33 mouse cellular contexts compared by ENCODE assay signal in genomic region chr4:43942421-43942820, GRCm38 (mm10). TPM values are rescaled to one million over a fixed set of nuclear protein-coding genes. Genes with fewer than 3 reads are reported as not detected.
DNase-seq lines count a peak whose midpoint lies in the region; ATAC-seq and TF ChIP-seq lines count a peak whose summit lies in the region.
"Had no signal": no experiment of that assay in that cellular context is flagged by ENCODE, and none has a peak within 500 bp of the region (broad histone marks: within the 10 kb centered on the region; RNA-seq: fewer than 3 reads in every experiment).

No protein-coding gene starts in this region.

- ATAC-seq in hindbrain, embryonic 14.5 days (ENCODE audit: low FRiP score) = no peak
- ATAC-seq in embryonic facial prominence, embryonic 15.5 days (ENCODE audit: insufficient number of reproducible peaks, low FRiP score, low TSS enrichment, low read depth) = peak; percentile 51; the same call in 1 of the 2 replicates
- ATAC-seq: forebrain, embryonic 13.5 days; forebrain, embryonic 16.5 days; hindbrain, embryonic 16.5 days; intestine, embryonic 15.5 days; Patski had no signal

- peak overlapping the region; percentile 5; the same call in 1 of the 2 replicates for H3K27ac ChIP-seq in hindbrain, embryonic 10.5 days
- H3K27ac ChIP-seq in hindbrain, embryonic 14.5 days = no peak overlapping the region
- no peak overlapping the region for H3K27ac ChIP-seq in ES-Bruce4 (ENCODE audit: insufficient read depth, low read length)
- no peak overlapping the region for H3K27ac ChIP-seq in embryonic facial prominence, embryonic 15.5 days (replicated peaks)
- H3K27ac ChIP-seq: embryonic facial prominence, embryonic 13.5 days; forebrain, embryonic 13.5 days; heart, embryonic 13.5 days; hindbrain, embryonic 12.5 days; intestine, embryonic 15.5 days had no signal

- TF ChIP-seq CTCF in ES-Bruce4 (IDR thresholded peaks at IDR 0.05; ENCODE audit: low read depth, low read length) = no peak

- no peak overlapping the region for H3K4me3 ChIP-seq in hindbrain, embryonic 10.5 days
- no peak overlapping the region for H3K4me3 ChIP-seq in hindbrain, embryonic 14.5 days (replicated peaks; ENCODE audit: low read length)
- peak overlapping the region; percentile 44 for H3K4me3 ChIP-seq in ES-Bruce4 (ENCODE audit: low read depth, low read length)
- no peak overlapping the region for H3K4me3 ChIP-seq in embryonic facial prominence, embryonic 15.5 days (replicated peaks)
- H3K4me3 ChIP-seq: embryonic facial prominence, embryonic 13.5 days; forebrain, embryonic 10.5 days; forebrain, embryonic 13.5 days; heart, embryonic 13.5 days; hindbrain, embryonic 12.5 days; intestine, embryonic 15.5 days had no signal

- no peak overlapping the region for H3K9ac ChIP-seq in hindbrain, embryonic 14.5 days
- H3K9ac ChIP-seq in ES-Bruce4 (ENCODE audit: low read depth, poor library complexity, severe bottlenecking) = no peak overlapping the region
- H3K9ac ChIP-seq in embryonic facial prominence, embryonic 15.5 days = no peak overlapping the region
- H3K9ac ChIP-seq: embryonic facial prominence, embryonic 13.5 days; forebrain, embryonic 13.5 days; heart, embryonic 13.5 days; hindbrain, embryonic 12.5 days; intestine, embryonic 15.5 days had no signal

- H3K4me2 ChIP-seq in hindbrain, embryonic 14.5 days (replicated peaks) = no peak overlapping the region
- H3K4me2 ChIP-seq in embryonic facial prominence, embryonic 15.5 days (replicated peaks) = no peak overlapping the region
- H3K4me2 ChIP-seq: embryonic facial prominence, embryonic 13.5 days; forebrain, embryonic 13.5 days; heart, embryonic 13.5 days; hindbrain, embryonic 12.5 days; intestine, embryonic 15.5 days had no signal

- peaks cover 72% of the 10 kb centered on the region for H3K36me3 ChIP-seq in hindbrain, embryonic 10.5 days
- peaks cover 59% of the 10 kb centered on the region for H3K36me3 ChIP-seq in hindbrain, embryonic 14.5 days (replicated peaks; ENCODE audit: control insufficient read depth, insufficient read depth)
- no peaks in the 10 kb centered on the region for H3K36me3 ChIP-seq in ES-Bruce4 (ENCODE audit: control insufficient read depth, insufficient read depth, low read length, poor library complexity, severe bottlenecking)
- H3K36me3 ChIP-seq in embryonic facial prominence, embryonic 15.5 days = peaks cover 32% of the 10 kb centered on the region
- H3K36me3 ChIP-seq: G1E; intestine, embryonic 15.5 days had no signal

- 91% methylated on average over 8 of the region's 8 CpGs for WGBS in hindbrain, embryonic 10.5 days
- 91% methylated on average over 8 of the region's 8 CpGs for WGBS in hindbrain, embryonic 14.5 days
- WGBS in embryonic facial prominence, embryonic 15.5 days = 86% methylated on average over 8 of the region's 8 CpGs

- H3K4me1 ChIP-seq in hindbrain, embryonic 10.5 days (replicated peaks) = 0 out of 2 replicates have a peak, but pooled peaks cover 6% of the 10 kb centered on the region
- H3K4me1 ChIP-seq in hindbrain, embryonic 14.5 days (replicated peaks; ENCODE audit: control insufficient read depth, insufficient read depth, low read length) = no peaks in the 10 kb centered on the region
- H3K4me1 ChIP-seq in ES-Bruce4 (ENCODE audit: control insufficient read depth, insufficient read depth, low read length) = no peaks in the 10 kb centered on the region
- no peaks in the 10 kb centered on the region for H3K4me1 ChIP-seq in embryonic facial prominence, embryonic 15.5 days
- H3K4me1 ChIP-seq: embryonic facial prominence, embryonic 13.5 days; forebrain, embryonic 13.5 days; heart, embryonic 13.5 days; hindbrain, embryonic 12.5 days; intestine, embryonic 15.5 days had no signal

- TF ChIP-seq POLR2A in ES-Bruce4 (IDR thresholded peaks at IDR 0.05; ENCODE audit: insufficient read depth, low read length) = no peak

- no peak for TF ChIP-seq EP300 in ES-Bruce4 (IDR thresholded peaks at IDR 0.05; ENCODE audit: insufficient read depth, low read depth, low read length)

- no peaks in the 10 kb centered on the region for H3K9me3 ChIP-seq in hindbrain, embryonic 10.5 days
- no peaks in the 10 kb centered on the region for H3K9me3 ChIP-seq in hindbrain, embryonic 14.5 days (ENCODE audit: control insufficient read depth, low read length)
- H3K9me3 ChIP-seq in ES-Bruce4 (replicated peaks; ENCODE audit: control insufficient read depth, insufficient read depth, low read length, poor library complexity, severe bottlenecking) = no peaks in the 10 kb centered on the region
- H3K9me3 ChIP-seq in embryonic facial prominence, embryonic 15.5 days (replicated peaks) = no peaks in the 10 kb centered on the region
- H3K9me3 ChIP-seq: embryonic facial prominence, embryonic 13.5 days; forebrain, embryonic 10.5 days; forebrain, embryonic 13.5 days; G1E; heart, embryonic 13.5 days; hindbrain, embryonic 12.5 days; intestine, embryonic 15.5 days had no signal

- no peaks in the 10 kb centered on the region for H3K27me3 ChIP-seq in hindbrain, embryonic 10.5 days (ENCODE audit: insufficient read depth, poor library complexity, severe bottlenecking)
- H3K27me3 ChIP-seq in hindbrain, embryonic 14.5 days (ENCODE audit: control insufficient read depth, insufficient read depth, low read length) = no peaks in the 10 kb centered on the region
- H3K27me3 ChIP-seq in ES-Bruce4 (ENCODE audit: control insufficient read depth, insufficient read depth, low read length, poor library complexity, severe bottlenecking) = no peaks in the 10 kb centered on the region
- no peaks in the 10 kb centered on the region for H3K27me3 ChIP-seq in embryonic facial prominence, embryonic 15.5 days
- H3K27me3 ChIP-seq: CH12.LX; embryonic facial prominence, embryonic 13.5 days; forebrain, embryonic 13.5 days; heart, embryonic 13.5 days; hindbrain, embryonic 12.5 days; intestine, embryonic 15.5 days; Patski had no signal

- no peak for DNase-seq in hindbrain, embryonic 10.5 days (ENCODE audit: low spot score)
- no peak for DNase-seq in hindbrain, embryonic 14.5 days (ENCODE audit: low spot score)
- no peak for DNase-seq in gastrocnemius, postnatal 4 days (ENCODE audit: low spot score in 2 of 2)
- no peak for DNase-seq in right cerebral cortex, postnatal 36 days (ENCODE audit: low spot score in 2 of 2)
- DNase-seq: adrenal gland, postnatal 14 days; B cell, adult 2 months; cerebellum, adult 11 months; cerebellum, adult 2 months; cerebellum, adult 9-11 months; cerebellum, postnatal 25 days; gastrocnemius, postnatal 10 days; gastrocnemius, postnatal 36 days; heart, adult 18-20 months; heart, postnatal 14 days; heart, postnatal 4 days; kidney, adult 11 months had no signal

RNA-seq across cellular contexts. Expression of gene Glipr2, which starts 14.8 kb away (rescaled TPM):
- 70.2 and 84.9 TPM in 2 replicates for polyA plus RNA-seq in hindbrain, embryonic 10.5 days (2016; fragmentation: Nextera tagmentation; extraction: Ambion mirVana)
- polyA plus RNA-seq in hindbrain, embryonic 14.5 days (2014; fragmentation: Nextera tagmentation; extraction: Ambion mirVana) = 41.4 and 43.3 TPM in 2 replicates
- polyA plus RNA-seq in ES-Bruce4 (2011; ENCODE audit: insufficient read depth, insufficient read length, low read depth, missing spikeins) = 155 and 156 TPM in 2 replicates
- polyA plus RNA-seq in embryonic facial prominence, embryonic 15.5 days (2015; fragmentation: Nextera tagmentation; extraction: Ambion mirVana) = 84.4 and 102 TPM in 2 replicates
- total RNA-seq in gastrocnemius, postnatal 4 days (2021) = 10 to 100 TPM; 44.4 to 44.5 TPM

RNA-seq across cellular contexts. Expression of gene Ccin, which starts 40.9 kb away (rescaled TPM):
- polyA plus RNA-seq in hindbrain, embryonic 10.5 days (2016; fragmentation: Nextera tagmentation; extraction: Ambion mirVana) = not detected in 2 replicates
- polyA plus RNA-seq in hindbrain, embryonic 14.5 days (2014; fragmentation: Nextera tagmentation; extraction: Ambion mirVana) = 0.09 TPM in 1 of 2 replicates, not detected in the other
- polyA plus RNA-seq in ES-Bruce4 (2011; ENCODE audit: insufficient read depth, insufficient read length, low read depth, missing spikeins) = not detected in 2 replicates
- polyA plus RNA-seq in embryonic facial prominence, embryonic 15.5 days (2015; fragmentation: Nextera tagmentation; extraction: Ambion mirVana) = not detected in 2 replicates
- total RNA-seq in gastrocnemius, postnatal 4 days (2021) = under 1 TPM; 0.26 to 0.32 TPM
- total RNA-seq: adrenal gland, adult 18-20 months; adrenal gland, postnatal 14 days; CH12.LX; common myeloid progenitor, adult 5-6 weeks; G1E; gastrocnemius, adult 18-20 months; gastrocnemius, postnatal 36 days; heart, adult 18-20 months; heart, postnatal 14 days had no signal
- polyA plus RNA-seq: cerebellum, adult 2 months; embryonic facial prominence, embryonic 13.5 days; forebrain, embryonic 10.5 days; forebrain, embryonic 13.5 days; forebrain, embryonic 16.5 days; G1E; heart, embryonic 13.5 days; heart, embryonic 16.5 days; hindbrain, embryonic 12.5 days; hindbrain, embryonic 16.5 days; intestine, embryonic 15.5 days had no signal
